Mouse (Mus musculus) MEL (cell line): ENCODE results near the gene Peli2. TPM values are rescaled to one million over a fixed set of nuclear protein-coding genes. Genes with fewer than 3 reads are reported as not detected.

Source experiments
- DNase-seq: peaks from one replicate; pipeline ENCODE4 v3.0.0; 2011; ENCODE audit warnings: low read depth, low spot score
- H3K27ac ChIP-seq: 2 replicates; pipeline ENCODE4 v1.5.1; 2012; ENCODE audit warnings: low read depth, mild to moderate bottlenecking, control low read depth, low read length, moderate library complexity; ENCODE audit not compliant: control insufficient read depth
- H3K27me3 ChIP-seq, 2 experiments: fragments of 150-350 bp in 1 of 2; sonication (generic) in 1 of 2; 2 replicates each; pipeline ENCODE4 v1.6.1; 2012; ENCODE audit warnings: low read length in 2 of 2, mild to moderate bottlenecking in 2 of 2, improper control_type of control experiment in 1 of 2, moderate library complexity in 1 of 2; ENCODE audit not compliant: insufficient read depth in 2 of 2, control insufficient read depth in 1 of 2
- H3K36me3 ChIP-seq, 2 experiments: 2 replicates each; pipeline ENCODE4 v1.6.1; 2012 to 2014; ENCODE audit warnings: low read length in 2 of 2, improper control_type of control experiment in 1 of 2, inconsistent platforms in 1 of 2, mild to moderate bottlenecking in 1 of 2; ENCODE audit not compliant: insufficient read depth in 2 of 2, control insufficient read depth in 1 of 2
- H3K4me1 ChIP-seq, 2 experiments: fragments of 150-350 bp in 1 of 2; sonication (generic) in 1 of 2; 2 replicates each; pipeline ENCODE4 v1.6.1; 2012; ENCODE audit warnings: low read length in 2 of 2, improper control_type of control experiment in 1 of 2, mild to moderate bottlenecking in 1 of 2; ENCODE audit not compliant: insufficient read depth in 2 of 2, control insufficient read depth in 1 of 2
- H3K4me3 ChIP-seq, 2 experiments: fragments of 150-350 bp in 1 of 2; sonication (generic) in 1 of 2; 2 replicates each; pipeline ENCODE4 v1.5.1; 2012; ENCODE audit warnings: low read depth in 2 of 2, low read length in 2 of 2, mild to moderate bottlenecking in 2 of 2, moderate library complexity in 2 of 2, control low read depth in 1 of 2, improper control_type of control experiment in 1 of 2; ENCODE audit not compliant: control insufficient read depth in 1 of 2, insufficient read depth in 1 of 2
- H3K79me2 ChIP-seq: 2 replicates; pipeline ENCODE4 v1.6.1; 2012; ENCODE audit warnings: mild to moderate bottlenecking, low read length, moderate library complexity; ENCODE audit not compliant: control insufficient read depth, poor library complexity, insufficient read depth
- H3K9ac ChIP-seq: 2 replicates; pipeline ENCODE4 v1.6.1; 2012; ENCODE audit warnings: low read depth, mild to moderate bottlenecking, control low read depth, low read length, moderate library complexity; ENCODE audit not compliant: control insufficient read depth, poor library complexity, severe bottlenecking
- H3K9me3 ChIP-seq: fragments of 150-350 bp; sonication (generic); replicated peaks from 2 replicates; pipeline ENCODE4 v1.6.1; 2012; ENCODE audit warnings: mild to moderate bottlenecking, low read length, improper control_type of control experiment, moderate library complexity; ENCODE audit not compliant: insufficient read depth
- BHLHE40 ChIP-seq: IDR thresholded peaks from 2 replicates; pipeline ENCODE4 v1.6.1; 2012; ENCODE audit warnings: low read depth, mild to moderate bottlenecking, inconsistent platforms, low read length, improper control_type of control experiment, borderline replicate concordance
- ELF1 ChIP-seq: IDR thresholded peaks from 2 replicates; pipeline ENCODE4 v1.6.1; 2014; ENCODE audit warnings: low read depth, mild to moderate bottlenecking, inconsistent platforms, low read length, improper control_type of control experiment, moderate library complexity
- EP300 ChIP-seq, 2 experiments: IDR thresholded peaks; 2 replicates each; pipeline ENCODE4 v1.6.1; 2011; ENCODE audit warnings: improper control_type of control experiment in 2 of 2, low read length in 2 of 2, low read depth in 1 of 2, mild to moderate bottlenecking in 1 of 2
- ETS1 ChIP-seq: IDR thresholded peaks from 2 replicates; pipeline ENCODE4 v1.6.1; 2012; ENCODE audit warnings: low read depth, mild to moderate bottlenecking, inconsistent platforms, low read length, improper control_type of control experiment, moderate library complexity
- GATA1 ChIP-seq: IDR thresholded peaks from 2 replicates; pipeline ENCODE4 v1.6.1; 2011; ENCODE audit warnings: low read depth, low read length, improper control_type of control experiment
- HCFC1 ChIP-seq: IDR thresholded peaks from 2 replicates; pipeline ENCODE4 v1.6.1; 2012; ENCODE audit warnings: low read depth, mild to moderate bottlenecking, inconsistent platforms, low read length, improper control_type of control experiment, moderate library complexity
- JUND ChIP-seq: IDR thresholded peaks from 2 replicates; pipeline ENCODE4 v1.6.1; 2011; ENCODE audit warnings: low read depth, mild to moderate bottlenecking, improper control_type of control experiment, low read length
- MAZ ChIP-seq: IDR thresholded peaks from 2 replicates; pipeline ENCODE4 v1.6.1; 2012; ENCODE audit warnings: low read depth, mild to moderate bottlenecking, inconsistent platforms, low read length, improper control_type of control experiment
- MXI1 ChIP-seq: IDR thresholded peaks from 2 replicates; pipeline ENCODE4 v1.6.1; 2011; ENCODE audit warnings: mild to moderate bottlenecking, low read depth, low read length, improper control_type of control experiment
- MYB ChIP-seq: IDR thresholded peaks from 2 replicates; pipeline ENCODE4 v1.6.1; 2011; ENCODE audit warnings: mild to moderate bottlenecking, low read depth, low read length, improper control_type of control experiment
- NELFE ChIP-seq: IDR thresholded peaks from 2 replicates; pipeline ENCODE4 v1.6.1; 2011; ENCODE audit warnings: low read depth, low read length, improper control_type of control experiment
- POLR2AphosphoS2 ChIP-seq: IDR thresholded peaks from 2 replicates; pipeline ENCODE4 v1.6.1; 2011; ENCODE audit warnings: low read length, improper control_type of control experiment
- RAD21 ChIP-seq: IDR thresholded peaks from 2 replicates; pipeline ENCODE4 v1.6.1; 2011; ENCODE audit warnings: mild to moderate bottlenecking, low read depth, low read length, improper control_type of control experiment
- SIN3A ChIP-seq: IDR thresholded peaks from 2 replicates; pipeline ENCODE4 v1.6.1; 2012; ENCODE audit warnings: low read length, improper control_type of control experiment, inconsistent platforms
- TBP ChIP-seq: IDR thresholded peaks from 2 replicates; pipeline ENCODE4 v1.8.0; 2011; ENCODE audit warnings: low read depth, low read length, improper control_type of control experiment
- ZKSCAN1 ChIP-seq: IDR thresholded peaks from 2 replicates; pipeline ENCODE4 v1.6.1; 2012; ENCODE audit warnings: low read depth, mild to moderate bottlenecking, inconsistent platforms, low read length, improper control_type of control experiment, moderate library complexity
- ZNF384 ChIP-seq: IDR thresholded peaks from 2 replicates; pipeline ENCODE4 v1.6.1; 2012; ENCODE audit warnings: low read depth, mild to moderate bottlenecking, inconsistent platforms, low read length, improper control_type of control experiment
- polyA plus RNA-seq, 2 experiments: library from polyadenylated mRNA; stranded (reverse) in 1 of 2; unstranded in 1 of 2; fragments of >175 nt in 1 of 2; fragments of >200 nt in 1 of 2; gene quantifications; 2 replicates each; pipeline versions ENCODE4 v1.2.1 to v1.2.4; 2012; ENCODE audit warnings: low replicate concordance in 2 of 2, low read depth in 1 of 2; ENCODE audit not compliant: insufficient read length in 2 of 2, insufficient read depth in 1 of 2, missing spikeins in 1 of 2
- total RNA-seq: library from RNA; depleted of rRNA; stranded (reverse); fragments of 300-350 nt; gene quantifications from 2 replicates; pipeline ENCODE4 v1.2.3, GENCODE M21; 2012

Peli2 gene
- total and polyA plus RNA-seq, 3 experiments = not detected

GRCm38 (mm10) chr14:48172876-48173275 is 52.3 kb downstream of the Peli2 start:
- H3K4me1 ChIP-seq = no peaks in the 10 kb centered on the region
- no peak overlapping the region for H3K27ac ChIP-seq
- H3K9ac ChIP-seq = no peak overlapping the region
- no peak overlapping the region for H3K4me3 ChIP-seq
- TF ChIP-seq MXI1 (no peak), EP300 (IDR thresholded peaks at IDR 0.05; ENCODE audit: low read depth in 1 of 2, low read length in 2 of 2) (no peak), MYB (no peak), SIN3A (no peak), ELF1 (no peak), BHLHE40 (no peak), ZNF384 (no peak), NELFE (no peak), MAZ (no peak)
- no peaks in the 10 kb centered on the region for H3K27me3 ChIP-seq
- no peaks in the 10 kb centered on the region for H3K79me2 ChIP-seq
- no peaks in the 10 kb centered on the region for H3K9me3 ChIP-seq
- DNase-seq = no peak
- H3K36me3 ChIP-seq = no peaks in the 10 kb centered on the region

DNA sequence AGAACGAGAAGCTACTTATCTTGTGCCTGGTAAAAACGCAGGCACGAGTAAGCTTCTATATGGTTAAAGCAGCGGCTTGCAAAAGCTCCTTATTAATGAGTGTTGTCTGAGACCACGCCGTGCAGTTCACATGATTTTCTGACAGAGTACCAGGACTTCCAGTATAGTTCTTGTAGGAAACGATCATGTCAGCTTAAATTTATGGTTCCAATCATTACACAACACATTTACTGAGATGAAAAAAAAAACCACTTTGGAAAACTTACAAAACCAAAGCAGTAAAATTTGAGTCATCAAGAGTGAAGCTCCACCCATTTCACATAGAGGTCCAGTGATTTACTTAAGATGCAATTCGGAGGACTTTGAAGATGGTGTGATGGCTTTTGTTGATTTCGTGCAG is 53.2 kb downstream of the Peli2 start:
- no peak overlapping the region for H3K27ac ChIP-seq
- TF ChIP-seq NELFE (no peak), GATA1 (no peak)
- no peak overlapping the region for H3K4me3 ChIP-seq

GRCm38 (mm10) chr14:48174356-48174755 is 53.7 kb downstream of the Peli2 start:
- TF ChIP-seq NELFE (no peak), POLR2AphosphoS2 (no peak), RAD21 (no peak), TBP (no peak), JUND (no peak), MAZ (no peak), ZKSCAN1 (no peak), HCFC1 (no peak), ETS1 (no peak), EP300 (IDR thresholded peaks at IDR 0.05; ENCODE audit: low read depth in 1 of 2, low read length in 2 of 2) (no peak)
- H3K36me3 ChIP-seq = no peaks in the 10 kb centered on the region
- no peak overlapping the region for H3K9ac ChIP-seq
- DNase-seq = no peak
- no peaks in the 10 kb centered on the region for H3K4me1 ChIP-seq
- no peaks in the 10 kb centered on the region for H3K9me3 ChIP-seq
- no peak overlapping the region for H3K27ac ChIP-seq
- no peak overlapping the region for H3K4me3 ChIP-seq
- H3K79me2 ChIP-seq = no peaks in the 10 kb centered on the region
- H3K27me3 ChIP-seq = no peaks in the 10 kb centered on the region

More for the DNA sequence above, 53.2 kb downstream of the Peli2 start:
- H3K36me3 ChIP-seq = no peaks in the 10 kb centered on the region
- no peaks in the 10 kb centered on the region for H3K9me3 ChIP-seq
- DNase-seq = no peak
- no peak overlapping the region for H3K9ac ChIP-seq
- H3K79me2 ChIP-seq = no peaks in the 10 kb centered on the region
- H3K4me1 ChIP-seq = no peaks in the 10 kb centered on the region
- H3K27me3 ChIP-seq = no peaks in the 10 kb centered on the region
